Mouse (Mus musculus) liver, postnatal 0 days (tissue): ENCODE results near the gene Kcna6. TPM values are rescaled to one million over a fixed set of nuclear protein-coding genes. Genes with fewer than 3 reads are reported as not detected.

Experiments
- ATAC-seq: fragments of 200-750 bp; cut with Nextera tagmentation; 2 replicates; pipeline ENCODE4 v1.8.0; 2017; ENCODE audit warnings: mild to moderate bottlenecking, moderate library complexity
- DNase-seq: peaks from one replicate; pipeline ENCODE4 v3.0.0-alpha.2; 2016
- H3K27ac ChIP-seq: fragments of 300-500 bp; sonication (generic); 2 replicates; pipeline ENCODE4 v1.5.1; 2014; ENCODE audit warnings: antibody characterized with exemption, moderate library complexity, mild to moderate bottlenecking, low read depth
- H3K27me3 ChIP-seq: fragments of 300-500 bp; sonication (generic); 2 replicates; pipeline ENCODE4 v1.6.1; 2014; ENCODE audit warnings: low read length, control low read depth, mixed read lengths; ENCODE audit not compliant: insufficient read depth
- H3K36me3 ChIP-seq: fragments of 300-500 bp; sonication (generic); replicated peaks from 2 replicates; pipeline ENCODE4 v1.6.1; 2014; ENCODE audit warnings: mild to moderate bottlenecking, control low read depth, low read length, moderate library complexity, mixed read lengths; ENCODE audit not compliant: insufficient read depth
- H3K4me1 ChIP-seq: fragments of 300-500 bp; sonication (generic); 2 replicates; pipeline ENCODE4 v1.6.1; 2014; ENCODE audit warnings: antibody characterized with exemption, mild to moderate bottlenecking, control low read depth; ENCODE audit not compliant: insufficient read depth
- H3K4me2 ChIP-seq: fragments of 300-500 bp; sonication (generic); 2 replicates; pipeline ENCODE4 v1.6.1; 2014; ENCODE audit warnings: low read depth, mild to moderate bottlenecking, low read length, moderate library complexity, mixed read lengths
- H3K4me3 ChIP-seq: fragments of 300-500 bp; sonication (generic); 2 replicates; pipeline ENCODE4 v1.5.1; 2014; ENCODE audit warnings: low read depth, low read length
- H3K9ac ChIP-seq: fragments of 300-500 bp; sonication (generic); replicated peaks from 2 replicates; pipeline ENCODE4 v1.6.1; 2014; ENCODE audit warnings: mild to moderate bottlenecking, moderate library complexity
- H3K9me3 ChIP-seq: fragments of 300-500 bp; sonication (generic); 2 replicates; pipeline ENCODE4 v1.6.1; 2016; ENCODE audit warnings: mild to moderate bottlenecking, control low read depth, low read length, mixed read lengths
- CTCF ChIP-seq: sonication (generic); IDR thresholded peaks from 2 replicates; pipeline ENCODE4 v1.5.1; 2016; ENCODE audit warnings: antibody characterized with exemption, low read depth
- EP300 ChIP-seq: IDR thresholded peaks from 2 replicates; pipeline ENCODE4 v1.6.1; 2016; ENCODE audit warnings: antibody characterized with exemption, low read depth, mild to moderate bottlenecking
- WGBS: fragments of 180-500 bp; shearing (Covaris S2); extraction: QIAGEN DNeasy Blood & Tissue Kit; methylation state at CpG from one replicate; pipeline ENCODE4 v1.1.7; 2014; ENCODE audit not compliant: insufficient replicate concordance; 5-methylcytosine and 5-hydroxymethylcytosine counted together
- polyA plus RNA-seq: library from polyadenylated mRNA; unstranded; fragments of >200 nt; fragmentation: Nextera tagmentation; extraction: Ambion mirVana; gene quantifications from 2 replicates; pipeline ENCODE4 v1.2.1, GENCODE M21; 2015

The Kcna6 gene
- polyA plus RNA-seq, 1 experiment from 2014 or later, result 0.05 TPM

GRCm38 (mm10) chr6:126739326-126740210, 906 bp downstream of the Kcna6 start:
- 0 out of 2 replicates have a peak overlapping the region, but pooled peaks have one; percentile 8 for H3K4me3 ChIP-seq
- DNase-seq (no peak), ATAC-seq (no peak)
- H3K9me3 ChIP-seq, result no peaks in the 10 kb centered on the region
- H3K4me1 ChIP-seq, result no peaks in the 10 kb centered on the region
- H3K27ac ChIP-seq, result no peak overlapping the region
- H3K9ac ChIP-seq, result no peak overlapping the region
- peaks cover 43% of the 10 kb centered on the region for H3K27me3 ChIP-seq
- H3K4me2 ChIP-seq, result peak overlapping the region; percentile 38; the same call in 1 of the 2 replicates
- 3% methylated on average over 65 of the region's 67 CpGs for WGBS
- no peaks in the 10 kb centered on the region for H3K36me3 ChIP-seq
- TF ChIP-seq EP300, result no peak
- TF ChIP-seq CTCF, result no peak

- no peak overlapping the region for H3K27ac ChIP-seq
- no peak overlapping the region for H3K4me2 ChIP-seq
- 54% methylated on average over 4 of the region's 4 CpGs for WGBS
- peaks cover 38% of the 10 kb centered on the region for H3K27me3 ChIP-seq
- no peak for ATAC-seq
- H3K4me3 ChIP-seq, result no peak overlapping the region
- H3K4me1 ChIP-seq, result no peaks in the 10 kb centered on the region
- TF ChIP-seq EP300, result no peak
- TF ChIP-seq CTCF, result no peak
- H3K9me3 ChIP-seq, result no peaks in the 10 kb centered on the region
- no peaks in the 10 kb centered on the region for H3K36me3 ChIP-seq
- DNase-seq, result no peak
- no peak overlapping the region for H3K9ac ChIP-seq
These were observed 3.5 kb downstream of the Kcna6 start for GRCm38 (mm10) chr6:126736996-126737395.

GRCm38 (mm10) chr6:126735806-126736205, 4.7 kb downstream of the Kcna6 start:
- no peaks in the 10 kb centered on the region for H3K36me3 ChIP-seq
- no peak overlapping the region for H3K4me3 ChIP-seq
- H3K4me1 ChIP-seq, result no peaks in the 10 kb centered on the region
- TF ChIP-seq CTCF (no peak), EP300 (no peak)
- no peak overlapping the region for H3K4me2 ChIP-seq
- H3K27ac ChIP-seq, result no peak overlapping the region
- DNase-seq (no peak), ATAC-seq (no peak)
- peaks cover 27% of the 10 kb centered on the region for H3K27me3 ChIP-seq
- 59% methylated on average over 3 of the region's 3 CpGs for WGBS
- no peak overlapping the region for H3K9ac ChIP-seq
- no peaks in the 10 kb centered on the region for H3K9me3 ChIP-seq

GRCm38 (mm10) chr6:126732645-126733044, 7.8 kb downstream of the Kcna6 start:
- H3K36me3 ChIP-seq, result no peaks in the 10 kb centered on the region
- ATAC-seq, result no peak

GRCm38 (mm10) chr6:126728803-126729202, 11.7 kb downstream of the Kcna6 start:
- ATAC-seq, result no peak
- 75% methylated on average over 8 of the region's 8 CpGs for WGBS
- Histone ChIP-seq H3K9me3 (no peaks in the 10 kb centered on the region), H3K36me3 (no peaks in the 10 kb centered on the region), H3K9ac (no peak overlapping the region), H3K4me2 (no peak overlapping the region), H3K4me1 (no peaks in the 10 kb centered on the region), H3K4me3 (no peak overlapping the region), H3K27ac (no peak overlapping the region), H3K27me3 (no peaks in the 10 kb centered on the region)
- no peak for DNase-seq
- TF ChIP-seq CTCF (no peak), EP300 (no peak)

More at GRCm38 (mm10) chr6:126732645-126733044, 7.8 kb downstream of the Kcna6 start:
- H3K4me3 ChIP-seq, result no peak overlapping the region
- no peaks in the 10 kb centered on the region for H3K4me1 ChIP-seq
- no peak for DNase-seq
- H3K9me3 ChIP-seq, result no peaks in the 10 kb centered on the region
- WGBS, result 62% methylated on average over 6 of the region's 6 CpGs
- no peak for TF ChIP-seq CTCF
- TF ChIP-seq EP300, result no peak
- no peak overlapping the region for H3K9ac ChIP-seq
- no peaks in the 10 kb centered on the region for H3K27me3 ChIP-seq
- H3K4me2 ChIP-seq, result no peak overlapping the region
- no peak overlapping the region for H3K27ac ChIP-seq

- Histone ChIP-seq H3K4me1 (no peaks in the 10 kb centered on the region), H3K36me3 (no peaks in the 10 kb centered on the region), H3K27me3 (no peaks in the 10 kb centered on the region), H3K4me3 (no peak overlapping the region), H3K9me3 (no peaks in the 10 kb centered on the region), H3K4me2 (no peak overlapping the region), H3K27ac (no peak overlapping the region), H3K9ac (no peak overlapping the region)
- ATAC-seq (no peak), DNase-seq (no peak)
- no peak for TF ChIP-seq CTCF
- TF ChIP-seq EP300, result no peak
- WGBS, result 66% methylated on average over 12 of the region's 12 CpGs
These were observed 21.9 kb downstream of the Kcna6 start for GRCm38 (mm10) chr6:126718423-126719087.
